Mouse (Mus musculus) stomach, embryonic 15.5 days (tissue): Measurements from ENCODE around the gene Aars2. TPM values are rescaled to one million over a fixed set of nuclear protein-coding genes. Genes with fewer than 3 reads are reported as not detected.

Experiments used
- ATAC-seq: fragments of 200-750 bp; cut with Nextera tagmentation; 2 replicates; pipeline ENCODE4 v1.8.0; 2017; ENCODE audit warnings: low read depth, moderate number of reproducible peaks, moderate TSS enrichment; ENCODE audit not compliant: insufficient read depth, low FRiP score
- H3K27ac ChIP-seq: fragments of 300-500 bp; sonication (generic); 2 replicates; pipeline ENCODE4 v1.5.1; 2015; ENCODE audit warnings: mild to moderate bottlenecking, inconsistent platforms
- H3K27me3 ChIP-seq: fragments of 300-500 bp; sonication (generic); replicated peaks from 2 replicates; pipeline ENCODE4 v1.6.1; 2015; ENCODE audit warnings: inconsistent platforms
- H3K36me3 ChIP-seq: fragments of 300-500 bp; sonication (generic); 2 replicates; pipeline ENCODE4 v1.6.1; 2015; ENCODE audit warnings: inconsistent platforms
- H3K4me1 ChIP-seq: fragments of 300-500 bp; sonication (generic); 2 replicates; pipeline ENCODE4 v1.6.1; 2015; ENCODE audit warnings: inconsistent platforms
- H3K4me2 ChIP-seq: fragments of 300-500 bp; sonication (generic); 2 replicates; pipeline ENCODE4 v1.6.1; 2015; ENCODE audit warnings: mild to moderate bottlenecking, inconsistent platforms
- H3K4me3 ChIP-seq: fragments of 300-500 bp; sonication (generic); replicated peaks from 2 replicates; pipeline ENCODE4 v1.5.1; 2015; ENCODE audit warnings: inconsistent platforms
- H3K9ac ChIP-seq: fragments of 300-500 bp; sonication (generic); 2 replicates; pipeline ENCODE4 v1.6.1; 2015; ENCODE audit warnings: inconsistent platforms
- H3K9me3 ChIP-seq: fragments of 300-500 bp; sonication (generic); 2 replicates; pipeline ENCODE4 v1.6.1; 2016; ENCODE audit warnings: inconsistent platforms
- WGBS: fragments of 180-500 bp; shearing (Covaris S2); methylation state at CpG from one replicate; pipeline ENCODE4 v1.1.7; 2015; 5-methylcytosine and 5-hydroxymethylcytosine counted together
- polyA plus RNA-seq: library from polyadenylated mRNA; unstranded; fragments of >200 nt; fragmentation: Nextera tagmentation; extraction: Ambion mirVana; gene quantifications from 2 replicates; pipeline ENCODE4 v1.2.1, GENCODE M21; 2015

The Aars2 gene
- polyA plus RNA-seq, 1 experiment from 2014 or later, result 17.2 TPM

DNA sequence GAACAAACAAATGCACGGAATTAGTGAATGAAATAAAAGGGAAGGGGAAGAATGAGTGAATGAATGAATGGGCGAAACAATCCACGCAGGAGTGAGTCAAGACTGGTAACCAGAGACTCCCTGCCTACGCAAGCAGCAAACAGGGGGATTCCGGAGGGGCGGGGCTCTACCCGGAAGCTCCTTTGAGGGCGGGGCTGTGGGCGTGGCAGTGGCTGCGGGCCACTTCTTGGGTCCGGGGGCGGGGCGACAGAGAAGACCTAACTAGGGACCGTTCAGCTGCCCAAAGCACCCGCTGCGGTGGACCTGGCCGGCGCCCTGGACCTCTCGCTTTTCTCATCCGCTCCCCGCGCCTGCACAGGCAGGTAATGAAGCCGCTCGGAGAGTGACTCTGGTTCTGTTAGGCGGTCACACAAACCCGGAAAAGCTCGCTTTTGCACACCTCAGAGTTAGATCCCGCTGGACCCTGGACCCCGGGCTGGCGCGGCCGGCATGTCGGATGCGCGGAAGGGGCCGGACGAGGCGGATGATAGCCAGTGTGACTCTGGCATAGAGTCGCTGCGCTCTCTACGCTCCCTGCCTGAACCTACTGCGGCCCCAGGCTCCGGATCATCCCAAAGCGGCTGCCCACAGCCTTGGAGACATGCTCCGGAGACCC, 48.9 kb downstream of the Aars2 start, which contains the start of gene Nfkbie:
Nfkbie (plus strand) TSS at position 252 of the 655 bp plus-strand sequence.
- Histone ChIP-seq H3K36me3 (no peaks in the 10 kb centered on the region), H3K4me1 (peaks cover 10% of the 10 kb centered on the region), H3K9me3 (no peaks in the 10 kb centered on the region), H3K4me2 (peak within 1 kb of the TSS; percentile 95), H3K27me3 (peaks cover 10% of the 10 kb centered on the region), H3K9ac (peak within 1 kb of the TSS; percentile 10; the same call in 1 of the 2 replicates), H3K27ac (no peak within 1 kb of the TSS), H3K4me3 (peak within 1 kb of the TSS; percentile 57)
- under 1% methylated on average over 45 of the region's 45 CpGs for WGBS
- peak; percentile 81 for ATAC-seq

DNA sequence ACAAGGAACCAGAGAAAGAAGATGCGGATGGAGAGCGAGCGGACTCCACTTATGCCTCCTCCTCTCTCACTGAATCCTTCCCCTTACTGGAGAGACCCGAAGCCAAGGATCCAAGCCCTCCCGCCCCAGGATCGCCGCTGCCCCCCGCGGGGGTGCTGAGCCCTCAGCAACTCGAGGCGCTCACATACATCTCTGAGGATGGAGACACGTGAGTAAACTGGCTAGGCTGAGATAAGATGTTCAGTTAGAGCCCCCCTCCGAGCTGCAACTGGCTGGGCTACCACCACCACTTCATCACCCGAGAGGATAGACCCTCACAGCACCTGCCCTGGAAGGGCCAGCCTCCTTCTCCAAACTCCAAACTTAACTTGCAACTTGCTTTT, 49.5 kb downstream of the Aars2 start:
- H3K27me3 ChIP-seq, result peaks cover 10% of the 10 kb centered on the region
- no peaks in the 10 kb centered on the region for H3K9me3 ChIP-seq
- H3K27ac ChIP-seq, result no peak overlapping the region
- H3K4me1 ChIP-seq, result peaks cover 10% of the 10 kb centered on the region; the same call in 1 of the 2 replicates
- ATAC-seq, result no peak
- peak overlapping the region; percentile 95 for H3K4me2 ChIP-seq
- peak overlapping the region; percentile 10; the same call in 1 of the 2 replicates for H3K9ac ChIP-seq
- 1% methylated on average over 14 of the region's 14 CpGs for WGBS
- H3K36me3 ChIP-seq, result no peaks in the 10 kb centered on the region
- peak overlapping the region; percentile 57 for H3K4me3 ChIP-seq

DNA sequence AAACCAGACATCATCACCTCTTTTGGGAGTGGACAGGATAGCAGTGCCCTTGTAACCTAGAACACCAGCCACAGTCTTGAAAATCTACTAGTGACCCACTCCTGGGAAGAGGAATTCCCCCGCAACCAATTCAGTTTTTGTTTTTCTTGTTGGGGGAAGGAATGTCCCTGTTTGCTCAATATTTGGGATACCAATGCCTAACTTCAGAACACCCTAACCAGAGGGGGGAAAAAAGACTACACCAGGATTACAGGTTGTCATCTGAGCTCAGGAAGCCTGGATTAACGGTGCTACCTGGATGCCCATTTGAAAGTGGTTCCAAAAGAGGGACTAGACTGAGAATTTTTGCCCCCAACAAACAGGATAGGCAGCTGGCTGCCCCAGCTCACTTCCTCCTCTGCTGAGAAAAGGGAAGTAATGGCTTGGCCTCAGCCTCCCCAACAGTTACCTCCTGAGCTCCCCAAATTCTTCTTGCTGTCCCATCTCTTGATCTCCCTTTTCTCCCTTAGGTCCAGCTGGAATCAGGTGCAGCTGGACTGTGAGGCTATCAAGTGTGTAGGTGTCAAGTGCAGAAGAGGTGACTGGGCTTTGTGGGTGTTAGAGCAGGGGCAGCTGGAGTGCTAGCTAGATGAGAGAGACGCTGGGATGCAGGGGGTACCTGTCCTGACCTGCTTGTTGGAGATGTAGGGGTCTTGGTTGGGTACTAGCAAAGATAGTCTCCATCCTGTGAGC, 50.0 kb downstream of the Aars2 start:
- Histone ChIP-seq H3K4me3 (peak overlapping the region; percentile 57), H3K36me3 (no peaks in the 10 kb centered on the region), H3K4me2 (peak overlapping the region; percentile 95), H3K4me1 (peaks cover 10% of the 10 kb centered on the region; the same call in 1 of the 2 replicates), H3K27ac (no peak overlapping the region), H3K9ac (no peak overlapping the region), H3K9me3 (no peaks in the 10 kb centered on the region), H3K27me3 (peaks cover 10% of the 10 kb centered on the region)
- 74% methylated on average over 3 of the region's 3 CpGs for WGBS
- ATAC-seq, result no peak

DNA sequence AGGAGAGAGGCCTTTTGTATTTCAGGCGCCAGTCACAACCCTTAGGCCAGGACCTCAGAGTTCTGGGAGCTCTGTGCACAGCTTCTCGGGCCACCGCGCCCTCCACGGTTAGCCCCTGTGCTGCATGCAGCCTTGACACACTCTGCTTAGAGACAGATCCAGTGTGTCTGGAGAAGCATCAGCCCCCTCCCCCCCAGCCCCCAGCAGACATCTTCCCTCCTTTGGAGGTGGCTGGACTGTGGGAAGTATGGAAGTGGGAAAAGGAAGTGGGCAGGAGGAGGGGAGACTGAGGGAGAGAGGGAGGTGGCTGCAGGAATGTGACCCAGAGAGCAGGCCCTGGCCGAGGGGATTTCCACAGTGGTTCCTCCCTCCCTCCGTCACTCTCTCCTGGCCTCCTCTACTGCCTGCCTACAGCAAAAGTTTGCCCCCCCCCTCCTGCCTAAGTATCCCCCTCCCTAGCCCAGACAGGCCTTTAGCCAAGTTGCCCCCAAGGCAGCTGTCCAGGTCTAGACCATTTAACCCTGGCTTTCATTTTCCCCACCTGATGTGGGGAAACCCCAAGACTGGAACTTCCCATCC, 50.7 kb downstream of the Aars2 start:
- no peaks in the 10 kb centered on the region for H3K9me3 ChIP-seq
- no peak overlapping the region for H3K4me3 ChIP-seq
- H3K4me2 ChIP-seq, result peak overlapping the region; percentile 95; the same call in 1 of the 2 replicates
- no peaks in the 10 kb centered on the region for H3K36me3 ChIP-seq
- H3K27me3 ChIP-seq, result peaks cover 10% of the 10 kb centered on the region
- WGBS, result 66% methylated on average over 6 of the region's 7 CpGs
- ATAC-seq, result no peak
- H3K9ac ChIP-seq, result no peak overlapping the region
- H3K27ac ChIP-seq, result no peak overlapping the region
- H3K4me1 ChIP-seq, result peaks cover 10% of the 10 kb centered on the region; the same call in 1 of the 2 replicates

DNA sequence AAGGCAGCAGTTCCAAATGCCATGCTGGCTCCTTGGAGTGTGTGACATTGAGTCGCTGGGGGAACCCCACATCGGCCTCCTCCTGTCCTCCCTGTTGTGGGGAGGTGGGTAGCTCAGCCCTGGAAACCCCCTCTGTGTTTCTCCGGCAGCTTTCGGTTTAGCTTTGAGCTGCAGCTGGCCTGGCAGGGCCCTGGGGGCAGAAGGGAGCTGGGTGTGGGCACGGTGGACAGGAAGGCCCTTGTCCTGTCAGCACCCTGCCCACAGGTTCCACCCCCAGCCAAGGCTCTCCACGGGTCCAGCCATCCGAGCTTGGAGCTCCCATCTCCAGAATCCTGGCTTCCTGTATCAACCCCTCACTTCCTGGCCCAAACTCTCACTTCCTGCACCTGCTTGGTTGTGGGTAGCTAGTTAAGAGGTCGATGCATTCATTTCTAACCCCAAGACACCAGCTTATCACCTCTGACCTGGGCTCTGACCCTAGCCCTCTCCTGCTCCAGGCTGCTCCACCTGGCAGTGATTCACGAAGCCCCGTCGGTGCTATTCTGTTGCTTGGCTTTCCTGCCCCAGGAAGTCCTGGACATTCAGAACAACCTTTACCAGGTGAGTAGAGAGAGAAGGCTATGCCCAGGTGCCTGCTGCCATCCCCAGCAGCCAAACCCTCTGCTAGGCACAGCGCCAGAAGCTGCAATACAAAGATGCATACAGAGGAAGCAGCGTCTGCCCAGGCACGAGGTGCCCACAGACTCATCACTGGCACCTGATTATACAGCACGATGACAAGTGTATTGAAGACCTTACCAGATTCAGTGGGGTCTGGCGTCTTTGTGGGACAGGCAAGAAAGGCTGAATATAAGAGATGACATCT, 51.6 kb downstream of the Aars2 start:
- Histone ChIP-seq H3K4me1 (peaks cover 10% of the 10 kb centered on the region; the same call in 1 of the 2 replicates), H3K9ac (no peak overlapping the region), H3K27ac (no peak overlapping the region), H3K9me3 (no peaks in the 10 kb centered on the region), H3K4me2 (no peak overlapping the region), H3K4me3 (no peak overlapping the region), H3K27me3 (peaks cover 10% of the 10 kb centered on the region), H3K36me3 (no peaks in the 10 kb centered on the region)
- 71% methylated on average over 16 of the region's 16 CpGs for WGBS
- no peak for ATAC-seq

DNA sequence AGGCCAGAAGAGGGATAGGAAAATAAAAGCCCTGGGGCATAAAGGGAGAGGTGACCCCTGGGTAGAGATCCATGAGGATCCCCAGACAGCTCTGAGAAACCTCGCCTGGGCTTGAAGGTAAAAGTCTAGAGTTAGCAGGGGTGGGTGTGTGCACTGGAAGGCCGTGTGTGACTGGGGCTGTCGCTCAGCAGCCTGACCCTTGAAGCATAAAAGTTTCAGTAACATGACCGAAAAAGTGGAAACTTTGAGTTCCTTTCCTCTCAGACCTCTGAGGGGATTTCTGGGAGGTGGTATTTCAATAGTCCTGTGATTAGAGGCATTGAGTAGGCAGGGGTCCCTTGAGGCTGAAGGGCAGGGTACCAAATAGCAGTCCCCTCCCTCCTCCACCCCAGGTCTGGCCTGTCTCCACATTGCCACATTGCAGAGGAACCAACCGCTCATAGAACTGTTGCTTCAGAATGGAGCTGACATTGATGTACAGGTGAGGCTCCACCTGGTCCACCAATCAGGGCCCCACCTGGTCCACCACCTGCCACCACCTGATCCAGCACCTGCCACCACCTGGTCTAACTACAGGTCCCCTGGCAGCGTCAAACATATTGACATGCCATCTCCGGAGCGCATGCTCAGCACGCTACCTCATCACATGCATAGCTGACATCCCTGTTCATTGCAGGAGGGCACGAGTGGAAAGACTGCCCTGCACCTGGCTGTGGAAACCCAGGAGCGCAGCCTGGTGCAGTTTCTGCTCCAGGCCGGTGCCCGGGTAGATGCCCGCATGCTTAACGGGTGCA, 53.3 kb downstream of the Aars2 start:
- Histone ChIP-seq H3K4me1 (peaks cover 14% of the 10 kb centered on the region), H3K27me3 (peaks cover 10% of the 10 kb centered on the region), H3K9ac (no peak overlapping the region), H3K9me3 (no peaks in the 10 kb centered on the region), H3K4me2 (no peak overlapping the region), H3K27ac (no peak overlapping the region), H3K36me3 (no peaks in the 10 kb centered on the region), H3K4me3 (no peak overlapping the region)
- no peak for ATAC-seq
- 87% methylated on average over 15 of the region's 15 CpGs for WGBS

DNA sequence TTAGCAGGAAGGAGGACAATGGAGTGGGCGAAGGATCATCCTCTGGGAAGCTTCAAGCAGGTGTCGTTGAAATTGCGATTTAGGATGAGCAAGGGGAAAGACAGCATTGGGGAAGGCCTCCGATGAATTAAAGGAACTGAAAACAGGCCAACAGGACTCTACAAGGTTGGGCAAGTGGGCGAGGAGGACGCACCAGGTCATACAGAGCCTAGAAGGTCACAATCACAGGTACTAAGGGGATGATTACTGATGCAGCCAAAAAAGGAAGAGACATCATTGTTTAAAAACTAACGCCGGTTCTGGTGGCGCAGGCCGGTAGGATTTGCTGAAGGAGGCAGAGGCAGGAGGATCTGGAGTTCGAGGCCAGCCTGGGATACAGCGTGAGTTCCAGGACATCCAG, 56.6 kb downstream of the Aars2 start:
- H3K27me3 ChIP-seq, result 0 out of 2 replicates have a peak, but pooled peaks cover 2% of the 10 kb centered on the region
- peaks cover 18% of the 10 kb centered on the region for H3K36me3 ChIP-seq
- WGBS, result 72% methylated on average over 12 of the region's 12 CpGs
- H3K4me2 ChIP-seq, result no peak overlapping the region; the same call in 1 of the 2 replicates
- H3K9me3 ChIP-seq, result no peaks in the 10 kb centered on the region
- ATAC-seq, result no peak
- no peak overlapping the region for H3K4me3 ChIP-seq
- H3K4me1 ChIP-seq, result peaks cover 23% of the 10 kb centered on the region
- H3K27ac ChIP-seq, result no peak overlapping the region
- no peak overlapping the region for H3K9ac ChIP-seq

DNA sequence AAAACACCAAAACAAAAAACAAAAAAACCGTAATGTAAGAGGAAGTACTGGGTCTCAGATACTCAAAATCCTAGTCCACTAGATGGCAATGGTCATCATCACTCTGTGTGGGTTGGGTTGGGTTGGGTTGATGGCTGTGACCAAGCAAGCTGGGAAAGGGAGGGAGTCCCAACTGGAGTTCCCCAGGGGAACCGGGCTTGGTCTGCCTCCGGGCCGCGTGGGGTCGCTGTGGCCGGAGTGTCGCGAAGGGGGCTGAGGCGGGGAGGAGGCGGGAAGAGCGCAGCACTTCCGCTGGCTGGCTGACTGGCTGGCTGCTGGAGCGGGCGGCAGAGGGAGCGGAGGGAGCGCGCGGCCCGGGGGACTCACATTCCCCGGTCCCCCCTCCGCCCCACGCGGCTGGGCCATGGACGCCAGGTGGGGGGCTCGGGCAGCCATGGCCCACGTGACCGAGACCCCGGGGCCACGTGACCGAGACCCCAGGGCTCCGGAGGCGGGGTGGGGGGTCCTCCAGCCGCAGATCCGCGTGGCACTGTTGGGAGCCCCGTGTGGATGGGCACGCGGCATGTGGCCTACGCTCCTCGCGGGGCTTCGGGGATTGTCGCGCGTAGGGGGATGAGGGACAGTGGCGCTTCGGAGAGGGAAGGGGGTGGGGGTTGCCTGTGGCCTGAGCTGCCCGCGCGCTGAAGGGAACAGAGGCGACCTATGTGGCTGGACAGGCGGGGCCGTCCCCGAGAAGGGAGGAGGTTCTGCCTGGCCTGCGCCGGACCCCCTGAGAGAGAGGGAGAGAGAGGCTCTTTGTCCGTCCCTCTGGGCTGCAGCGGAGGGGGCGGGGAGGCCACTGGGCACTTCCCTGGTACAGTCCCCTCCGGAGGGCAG, 57.3 kb downstream of the Aars2 start, which contains the start of gene Slc35b2:
Slc35b2 (plus strand) TSS at position 220 of the 876 bp plus-strand sequence.
- peak within 1 kb of the TSS; percentile 86 for H3K4me2 ChIP-seq
- H3K9me3 ChIP-seq, result no peaks in the 10 kb centered on the region
- under 1% methylated on average over 60 of the region's 61 CpGs for WGBS
- H3K4me1 ChIP-seq, result peaks cover 23% of the 10 kb centered on the region
- peak within 1 kb of the TSS; percentile 88 for H3K27ac ChIP-seq
- H3K27me3 ChIP-seq, result 0 out of 2 replicates have a peak, but pooled peaks cover 2% of the 10 kb centered on the region
- peak; percentile 78 for ATAC-seq
- H3K9ac ChIP-seq, result peak within 1 kb of the TSS; percentile 98
- peak within 1 kb of the TSS; percentile 99 for H3K4me3 ChIP-seq
- peaks cover 25% of the 10 kb centered on the region for H3K36me3 ChIP-seq

DNA sequence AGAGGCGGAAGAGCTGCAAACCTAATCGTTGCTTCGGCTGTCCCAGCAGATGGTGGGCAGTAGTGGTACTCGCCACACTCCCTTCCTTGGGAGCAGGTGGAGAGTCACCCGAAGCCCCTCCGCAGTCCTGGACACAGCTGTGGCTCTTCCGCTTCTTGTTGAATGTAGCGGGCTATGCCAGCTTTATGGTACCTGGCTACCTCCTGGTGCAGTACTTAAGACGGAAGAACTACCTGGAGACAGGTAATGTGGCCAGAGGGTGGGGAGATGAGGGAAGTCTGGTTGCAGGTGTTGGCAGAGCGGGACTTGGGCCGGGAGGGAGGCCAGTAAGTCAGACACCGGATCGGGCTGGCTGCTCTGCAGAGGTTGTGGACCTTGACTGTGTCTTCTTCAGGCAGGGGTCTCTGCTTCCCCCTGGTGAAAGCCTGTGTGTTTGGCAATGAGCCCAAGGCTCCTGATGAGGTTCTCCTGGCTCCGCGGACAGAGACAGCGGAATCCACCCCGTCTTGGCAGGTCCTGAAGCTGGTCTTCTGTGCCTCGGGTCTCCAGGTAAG, 58.0 kb downstream of the Aars2 start:
- Histone ChIP-seq H3K4me1 (peaks cover 29% of the 10 kb centered on the region), H3K36me3 (peaks cover 32% of the 10 kb centered on the region), H3K9ac (peak overlapping the region; percentile 98), H3K4me2 (peak overlapping the region; percentile 86), H3K27ac (peak overlapping the region; percentile 88), H3K9me3 (no peaks in the 10 kb centered on the region), H3K27me3 (0 out of 2 replicates have a peak, but pooled peaks cover 2% of the 10 kb centered on the region), H3K4me3 (peak overlapping the region; percentile 99)
- 9% methylated on average over 17 of the region's 18 CpGs for WGBS
- no peak for ATAC-seq

DNA sequence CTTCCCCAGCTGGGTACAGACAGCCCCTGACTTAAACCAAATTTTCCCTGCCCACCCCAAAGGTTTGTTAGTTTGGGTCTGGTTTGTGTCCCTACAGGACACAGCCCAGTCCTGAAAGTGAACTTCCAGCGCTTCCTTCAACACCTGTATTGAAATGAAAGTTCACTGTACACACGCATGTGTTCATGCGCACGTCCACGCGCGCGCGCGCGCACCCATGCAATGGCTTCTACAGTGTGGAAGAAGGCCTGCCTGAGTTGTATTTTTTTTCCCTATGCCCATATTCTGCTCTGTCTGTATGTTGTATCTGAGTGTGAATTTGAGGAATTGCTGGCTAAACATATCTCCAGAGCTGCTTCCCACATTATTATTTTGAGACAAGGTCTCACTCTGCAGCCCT, 58.5 kb downstream of the Aars2 start:
- Histone ChIP-seq H3K4me3 (peak overlapping the region; percentile 99), H3K36me3 (peaks cover 37% of the 10 kb centered on the region), H3K4me2 (peak overlapping the region; percentile 86), H3K4me1 (peaks cover 34% of the 10 kb centered on the region), H3K27me3 (0 out of 2 replicates have a peak, but pooled peaks cover 2% of the 10 kb centered on the region), H3K27ac (0 out of 2 replicates have a peak overlapping the region, but pooled peaks have one; percentile 88), H3K9ac (0 out of 2 replicates have a peak overlapping the region, but pooled peaks have one; percentile 98), H3K9me3 (no peaks in the 10 kb centered on the region)
- 91% methylated on average over 11 of the region's 11 CpGs for WGBS
- no peak for ATAC-seq
